Mouse (Mus musculus): ENCODE measurements around the gene Rpl9-ps1. TPM values are rescaled to one million over a fixed set of nuclear protein-coding genes. Genes with fewer than 3 reads are reported as not detected.

Rpl9-ps1 gene
- polyA plus RNA-seq, 1 experiment, result not detected

DNA sequence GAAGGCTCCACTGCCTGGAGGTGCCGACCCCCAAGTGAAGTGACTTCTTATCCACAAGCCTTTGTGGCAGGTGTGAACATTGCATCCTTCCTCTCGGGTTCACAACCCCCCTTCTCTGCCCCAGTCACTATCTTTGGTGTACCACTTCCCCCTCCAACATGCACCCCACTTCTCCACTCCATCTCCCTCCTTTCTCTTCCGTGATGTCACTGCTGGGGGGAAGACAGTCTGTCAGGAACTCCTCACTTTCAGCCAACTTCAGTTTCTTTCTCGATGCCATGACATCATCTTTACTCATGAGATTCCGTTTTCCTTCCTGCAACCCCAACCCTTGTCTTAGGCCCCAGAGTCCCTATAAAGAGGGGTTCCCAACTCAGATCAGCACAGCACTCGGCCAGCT lies 16.8 kb upstream of the Rpl9-ps1 start, which contains the start of gene Ccl4:
TSS of gene Ccl4 (plus strand) at position 381 of the 400 bp plus-strand sequence.
- no peak for TF ChIP-seq EP300 (IDR thresholded peaks at IDR 0.05; ENCODE audit: insufficient read depth, low read depth, low read length)
- no peak for TF ChIP-seq CTCF (IDR thresholded peaks at IDR 0.05; ENCODE audit: low read depth, low read length)
- no peak for TF ChIP-seq POLR2A (IDR thresholded peaks at IDR 0.05; ENCODE audit: insufficient read depth, low read length)
- Histone ChIP-seq H3K9me3 (replicated peaks; ENCODE audit: control insufficient read depth, insufficient read depth, low read length, poor library complexity, severe bottlenecking) (no peaks in the 10 kb centered on the region), H3K9ac (ENCODE audit: low read depth, poor library complexity, severe bottlenecking) (no peak within 1 kb of the TSS), H3K27ac (ENCODE audit: insufficient read depth, low read length) (no peak within 1 kb of the TSS), H3K36me3 (ENCODE audit: control insufficient read depth, insufficient read depth, low read length, poor library complexity, severe bottlenecking) (no peaks in the 10 kb centered on the region), H3K4me3 (ENCODE audit: low read depth, low read length) (no peak within 1 kb of the TSS), H3K27me3 (ENCODE audit: control insufficient read depth, insufficient read depth, low read length, poor library complexity, severe bottlenecking) (no peaks in the 10 kb centered on the region), H3K4me1 (ENCODE audit: control insufficient read depth, insufficient read depth, low read length) (no peaks in the 10 kb centered on the region)

DNA sequence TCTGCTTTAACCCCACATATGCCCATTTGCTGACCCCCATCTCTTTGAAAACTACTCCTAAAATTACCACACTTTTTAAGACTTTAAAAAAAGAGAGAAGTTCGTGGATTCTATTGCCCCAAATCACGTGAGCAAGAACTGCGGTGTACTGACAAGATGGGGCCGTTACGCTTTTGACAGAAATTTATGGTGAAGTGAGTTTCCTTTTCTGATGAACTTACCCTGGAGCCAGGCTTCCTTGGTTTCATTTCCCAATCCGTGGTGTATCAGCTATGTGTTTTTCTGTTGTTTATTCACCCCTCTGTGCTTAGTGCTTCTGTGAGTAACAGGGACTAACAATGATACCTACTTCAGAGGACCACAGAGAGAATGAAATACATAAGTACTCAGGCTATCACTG lies 13.4 kb upstream of the Rpl9-ps1 start:
- no peak for TF ChIP-seq EP300 (IDR thresholded peaks at IDR 0.05; ENCODE audit: insufficient read depth, low read depth, low read length)
- Histone ChIP-seq H3K9me3 (replicated peaks; ENCODE audit: control insufficient read depth, insufficient read depth, low read length, poor library complexity, severe bottlenecking) (no peaks in the 10 kb centered on the region), H3K4me1 (ENCODE audit: control insufficient read depth, insufficient read depth, low read length) (no peaks in the 10 kb centered on the region)

DNA sequence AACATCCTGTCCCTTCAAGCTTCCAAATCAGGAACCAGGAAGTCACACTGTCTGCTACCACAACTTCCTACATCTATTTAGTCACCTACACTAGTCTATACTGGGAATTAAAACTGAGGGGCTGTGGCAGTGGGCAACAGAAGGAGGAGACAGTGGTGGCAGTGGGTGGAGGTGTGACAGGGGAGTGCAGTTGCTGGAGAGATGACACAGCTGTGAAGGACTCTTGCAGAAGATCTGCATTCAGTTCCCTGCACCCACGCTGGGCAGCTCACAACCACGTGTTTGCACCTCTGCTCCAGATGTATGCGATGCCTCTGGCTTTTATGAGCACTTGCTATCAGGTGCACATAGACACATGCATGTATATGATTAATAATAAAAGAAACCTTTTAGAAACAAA lies 12.1 kb upstream of the Rpl9-ps1 start:
- H3K4me1 ChIP-seq (ENCODE audit: control insufficient read depth, insufficient read depth, low read length), result no peaks in the 10 kb centered on the region
- H3K9ac ChIP-seq (ENCODE audit: low read depth, poor library complexity, severe bottlenecking), result no peak overlapping the region
- H3K36me3 ChIP-seq (ENCODE audit: control insufficient read depth, insufficient read depth, low read length, poor library complexity, severe bottlenecking), result no peaks in the 10 kb centered on the region
- no peak overlapping the region for H3K27ac ChIP-seq (ENCODE audit: insufficient read depth, low read length)
- TF ChIP-seq EP300 (IDR thresholded peaks at IDR 0.05; ENCODE audit: insufficient read depth, low read depth, low read length), result no peak
- no peak for TF ChIP-seq POLR2A (IDR thresholded peaks at IDR 0.05; ENCODE audit: insufficient read depth, low read length)
- no peak for TF ChIP-seq CTCF (IDR thresholded peaks at IDR 0.05; ENCODE audit: low read depth, low read length)
- H3K27me3 ChIP-seq (ENCODE audit: control insufficient read depth, insufficient read depth, low read length, poor library complexity, severe bottlenecking), result no peaks in the 10 kb centered on the region; the same call in 1 of the 2 replicates
- H3K9me3 ChIP-seq (replicated peaks; ENCODE audit: control insufficient read depth, insufficient read depth, low read length, poor library complexity, severe bottlenecking), result no peaks in the 10 kb centered on the region
- H3K4me3 ChIP-seq (ENCODE audit: low read depth, low read length), result no peak overlapping the region

More for the DNA sequence above, 13.4 kb upstream of the Rpl9-ps1 start:
- H3K9ac ChIP-seq (ENCODE audit: low read depth, poor library complexity, severe bottlenecking), result no peak overlapping the region
- no peak overlapping the region for H3K4me3 ChIP-seq (ENCODE audit: low read depth, low read length)
- H3K36me3 ChIP-seq (ENCODE audit: control insufficient read depth, insufficient read depth, low read length, poor library complexity, severe bottlenecking), result no peaks in the 10 kb centered on the region
- no peak overlapping the region for H3K27ac ChIP-seq (ENCODE audit: insufficient read depth, low read length)
- H3K27me3 ChIP-seq (ENCODE audit: control insufficient read depth, insufficient read depth, low read length, poor library complexity, severe bottlenecking), result no peaks in the 10 kb centered on the region; the same call in 1 of the 2 replicates

DNA sequence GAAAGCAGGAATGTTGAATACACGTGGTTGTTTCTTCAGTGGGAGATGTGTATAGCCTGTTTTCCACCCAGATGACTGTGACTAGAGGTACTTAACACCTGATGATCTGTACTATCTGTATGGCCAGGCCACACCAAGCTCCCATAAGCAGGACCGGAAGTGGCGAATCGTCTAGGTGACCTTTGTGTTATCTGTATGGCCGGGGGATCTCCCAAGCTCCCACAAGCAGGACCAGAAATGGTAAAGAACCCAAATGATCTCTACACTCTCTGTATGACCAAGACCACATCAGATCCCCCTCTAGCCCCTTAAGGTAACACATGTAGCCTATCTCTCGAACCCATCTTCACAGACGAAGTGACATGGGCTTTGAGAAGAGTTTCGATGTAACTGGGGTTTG lies 9.2 kb upstream of the Rpl9-ps1 start:
- Histone ChIP-seq H3K27ac (ENCODE audit: insufficient read depth, low read length) (no peak overlapping the region), H3K4me3 (ENCODE audit: low read depth, low read length) (no peak overlapping the region), H3K36me3 (ENCODE audit: control insufficient read depth, insufficient read depth, low read length, poor library complexity, severe bottlenecking) (no peaks in the 10 kb centered on the region), H3K9ac (ENCODE audit: low read depth, poor library complexity, severe bottlenecking) (no peak overlapping the region), H3K4me1 (ENCODE audit: control insufficient read depth, insufficient read depth, low read length) (no peaks in the 10 kb centered on the region), H3K27me3 (ENCODE audit: control insufficient read depth, insufficient read depth, low read length, poor library complexity, severe bottlenecking) (no peaks in the 10 kb centered on the region; the same call in 1 of the 2 replicates), H3K9me3 (replicated peaks; ENCODE audit: control insufficient read depth, insufficient read depth, low read length, poor library complexity, severe bottlenecking) (no peaks in the 10 kb centered on the region)
- TF ChIP-seq POLR2A (IDR thresholded peaks at IDR 0.05; ENCODE audit: insufficient read depth, low read length), result no peak
- no peak for TF ChIP-seq EP300 (IDR thresholded peaks at IDR 0.05; ENCODE audit: insufficient read depth, low read depth, low read length)
- no peak for TF ChIP-seq CTCF (IDR thresholded peaks at IDR 0.05; ENCODE audit: low read depth, low read length)

DNA sequence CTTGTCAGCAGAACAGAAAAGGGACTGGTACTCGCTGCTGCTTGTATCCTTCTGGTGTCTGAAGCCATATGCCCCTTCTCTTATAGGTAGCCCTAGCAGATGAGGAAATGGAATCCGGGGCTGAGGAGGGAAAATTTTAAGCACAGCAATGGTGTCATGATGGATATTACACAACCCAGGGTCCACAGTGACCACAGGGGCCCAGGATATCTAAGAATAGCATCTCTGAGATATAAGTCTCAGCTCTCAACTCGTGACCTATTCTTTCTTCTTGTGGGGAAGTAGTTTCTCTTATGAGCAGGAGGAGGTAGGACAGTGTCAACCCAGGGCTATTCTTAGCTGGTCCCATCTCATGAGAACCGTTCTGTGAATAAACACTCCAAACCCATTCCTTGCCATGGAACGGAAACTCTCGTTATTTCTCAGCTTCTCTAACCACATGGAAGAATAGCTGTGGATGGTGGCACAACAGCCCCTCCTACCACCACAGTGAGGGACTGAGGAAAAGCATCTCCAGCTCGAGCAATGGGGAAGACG lies 4.0 kb upstream of the Rpl9-ps1 start, which contains the start of gene Ccl3:
TSS of gene Ccl3 (minus strand) at position 51 of the 537 bp plus-strand sequence.
- H3K9me3 ChIP-seq (replicated peaks; ENCODE audit: control insufficient read depth, insufficient read depth, low read length, poor library complexity, severe bottlenecking), result no peaks in the 10 kb centered on the region
- TF ChIP-seq CTCF (IDR thresholded peaks at IDR 0.05; ENCODE audit: low read depth, low read length) (no peak), EP300 (IDR thresholded peaks at IDR 0.05; ENCODE audit: insufficient read depth, low read depth, low read length) (no peak), POLR2A (IDR thresholded peaks at IDR 0.05; ENCODE audit: insufficient read depth, low read length) (no peak)
- no peak within 1 kb of the TSS for H3K9ac ChIP-seq (ENCODE audit: low read depth, poor library complexity, severe bottlenecking)
- H3K4me3 ChIP-seq (ENCODE audit: low read depth, low read length), result no peak within 1 kb of the TSS
- no peak within 1 kb of the TSS for H3K27ac ChIP-seq (ENCODE audit: insufficient read depth, low read length)
- no peaks in the 10 kb centered on the region for H3K36me3 ChIP-seq (ENCODE audit: control insufficient read depth, insufficient read depth, low read length, poor library complexity, severe bottlenecking)
- no peaks in the 10 kb centered on the region for H3K27me3 ChIP-seq (ENCODE audit: control insufficient read depth, insufficient read depth, low read length, poor library complexity, severe bottlenecking)
- no peaks in the 10 kb centered on the region for H3K4me1 ChIP-seq (ENCODE audit: control insufficient read depth, insufficient read depth, low read length)

DNA sequence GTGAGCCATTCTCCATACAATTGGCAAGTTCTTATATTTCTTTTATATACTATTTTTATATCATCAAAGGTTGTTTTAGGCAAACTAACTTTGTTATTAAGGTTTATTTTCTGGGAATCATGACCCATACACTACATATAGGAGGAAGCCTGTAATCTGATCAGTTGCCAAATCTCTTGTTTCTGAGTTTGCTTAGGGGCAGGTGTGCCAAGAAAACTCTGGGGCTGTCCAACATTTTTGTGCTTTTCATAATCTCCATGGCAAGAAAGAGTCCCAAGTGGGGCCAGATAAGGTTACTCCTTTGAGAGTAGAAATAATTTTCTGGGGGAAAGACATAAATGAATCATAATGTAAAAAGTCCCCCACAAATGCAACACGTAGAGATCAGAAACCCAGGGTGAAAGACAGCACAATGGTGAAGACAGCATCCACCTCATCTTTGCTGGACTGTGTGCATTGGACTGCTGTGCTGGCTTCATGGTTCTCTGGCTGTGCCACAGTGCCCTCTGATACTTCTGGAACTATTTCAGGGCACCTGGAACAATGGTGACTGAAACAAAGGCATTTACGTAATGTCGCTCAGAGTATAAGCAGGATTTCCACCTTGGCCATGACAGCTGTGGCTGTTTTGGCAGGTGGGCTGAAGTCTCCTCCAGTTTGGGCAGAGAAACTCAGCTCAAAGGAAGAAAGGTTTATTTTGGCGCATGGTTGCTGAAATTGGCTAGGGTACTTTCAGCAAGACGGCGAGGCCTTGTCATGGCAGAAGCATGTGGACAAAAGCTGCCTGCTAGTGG lies 1.1 kb upstream of the Rpl9-ps1 start:
- no peaks in the 10 kb centered on the region for H3K36me3 ChIP-seq (ENCODE audit: control insufficient read depth, insufficient read depth, low read length, poor library complexity, severe bottlenecking)
- no peak overlapping the region for H3K4me3 ChIP-seq (ENCODE audit: low read depth, low read length)
- H3K9me3 ChIP-seq (replicated peaks; ENCODE audit: control insufficient read depth, insufficient read depth, low read length, poor library complexity, severe bottlenecking), result no peaks in the 10 kb centered on the region
- H3K9ac ChIP-seq (ENCODE audit: low read depth, poor library complexity, severe bottlenecking), result no peak overlapping the region
- no peak overlapping the region for H3K27ac ChIP-seq (ENCODE audit: insufficient read depth, low read length)
- no peaks in the 10 kb centered on the region for H3K27me3 ChIP-seq (ENCODE audit: control insufficient read depth, insufficient read depth, low read length, poor library complexity, severe bottlenecking)
- no peak for TF ChIP-seq CTCF (IDR thresholded peaks at IDR 0.05; ENCODE audit: low read depth, low read length)
- TF ChIP-seq EP300 (IDR thresholded peaks at IDR 0.05; ENCODE audit: insufficient read depth, low read depth, low read length), result no peak
- no peak for TF ChIP-seq POLR2A (IDR thresholded peaks at IDR 0.05; ENCODE audit: insufficient read depth, low read length)
- no peaks in the 10 kb centered on the region for H3K4me1 ChIP-seq (ENCODE audit: control insufficient read depth, insufficient read depth, low read length)
